Mouse (Mus musculus): ENCODE measurements at regions not wholly inside any gene's neighbourhood (a gene's known extent, or its start where the extent isn't known, plus 50 kb on each side); places are given as distances from the start of the nearest gene placed in this dataset.
"Not testable (repeated sequence)": the region's sequence is repeated elsewhere in the genome, so short reads cannot be mapped to it uniquely, and the experiment has no call there.

DNA sequence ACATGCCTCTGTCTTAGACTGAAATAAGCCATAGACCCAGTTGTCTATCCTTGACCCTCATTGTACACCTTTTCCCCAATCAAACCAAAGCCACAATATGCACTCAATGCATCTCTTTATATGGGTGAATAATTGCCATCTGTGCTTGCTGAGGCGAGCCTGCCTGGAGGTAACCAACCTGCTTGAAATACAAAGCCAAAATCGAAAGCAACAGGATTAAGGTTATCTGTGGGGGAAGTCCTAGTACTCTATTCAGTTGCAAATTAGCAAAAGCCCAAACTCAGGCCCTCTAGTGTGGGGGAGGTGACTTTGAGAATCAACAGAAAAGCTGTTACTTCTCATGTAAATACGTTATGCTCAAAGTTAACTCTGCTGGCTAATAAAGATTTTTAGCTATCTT lies 246.2 kb upstream of the Fundc1 start:
- 48% methylated on average over 3 of the region's 3 CpGs for WGBS
- ATAC-seq (ENCODE audit: low read depth): no peak

DNA sequence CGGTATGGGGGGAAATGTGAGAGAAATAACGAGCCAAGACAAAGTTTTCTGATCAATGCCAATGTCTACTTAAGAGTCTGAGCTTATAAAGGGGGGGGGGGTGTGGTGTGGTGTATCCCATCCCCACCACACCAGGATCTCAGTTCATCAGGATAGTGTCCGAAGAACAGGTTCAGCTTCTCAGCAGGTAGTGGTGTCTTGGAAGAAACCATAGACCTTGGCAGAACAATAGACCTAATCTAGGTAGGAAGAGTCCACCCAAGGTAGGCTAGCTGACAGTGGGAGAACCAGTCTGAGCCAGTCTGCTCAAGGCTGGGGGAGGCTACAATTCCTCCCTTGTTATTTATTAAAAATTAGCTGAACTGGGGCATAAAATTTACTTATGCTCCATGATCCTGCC lies 245.5 kb upstream of the Fundc1 start:
- H3K4me2 ChIP-seq: no peak overlapping the region
- H3K9me3 ChIP-seq: no peaks in the 10 kb centered on the region
- no peaks in the 10 kb centered on the region for H3K4me1 ChIP-seq (replicated peaks)
- ATAC-seq (ENCODE audit: low read depth): no peak
- no peaks in the 10 kb centered on the region for H3K36me3 ChIP-seq
- H3K4me3 ChIP-seq: no peak overlapping the region
- H3K9ac ChIP-seq: no peak overlapping the region
- H3K27ac ChIP-seq (replicated peaks): no peak overlapping the region
- WGBS: 78% methylated on average over 3 of the region's 3 CpGs
- no peaks in the 10 kb centered on the region for H3K27me3 ChIP-seq

More for the DNA sequence above, 246.2 kb upstream of the Fundc1 start:
- Histone ChIP-seq H3K4me2 (no peak overlapping the region), H3K4me1 (replicated peaks) (no peaks in the 10 kb centered on the region), H3K36me3 (no peaks in the 10 kb centered on the region), H3K9ac (no peak overlapping the region), H3K9me3 (no peaks in the 10 kb centered on the region), H3K4me3 (no peak overlapping the region), H3K27me3 (no peaks in the 10 kb centered on the region), H3K27ac (replicated peaks) (no peak overlapping the region)

DNA sequence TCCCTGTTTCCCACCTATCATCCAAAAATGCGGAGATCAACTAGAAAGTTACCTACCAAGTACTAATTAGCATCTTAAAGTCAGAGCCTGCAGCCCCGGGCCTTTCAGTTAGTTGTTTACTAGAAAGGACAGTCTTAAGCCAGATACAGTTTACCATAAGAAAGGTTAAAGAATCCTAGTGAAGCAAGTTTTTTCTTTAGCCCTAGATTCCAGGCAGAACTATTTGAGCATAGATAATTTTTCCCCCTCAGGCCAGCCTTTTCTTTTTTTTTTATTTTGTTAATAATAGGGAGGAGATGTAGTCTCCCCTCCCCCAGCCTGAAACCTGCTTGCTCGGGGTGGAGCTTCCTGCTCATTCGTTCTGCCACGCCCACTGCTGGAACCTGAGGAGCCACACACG lies 215.9 kb upstream of the Fundc1 start:
- not testable (repeated sequence) for ATAC-seq (ENCODE audit: low read depth); H3K4me2 ChIP-seq; H3K27ac ChIP-seq (replicated peaks); H3K9me3 ChIP-seq; H3K36me3 ChIP-seq; H3K4me1 ChIP-seq (replicated peaks); H3K4me3 ChIP-seq; H3K9ac ChIP-seq; H3K27me3 ChIP-seq
- WGBS: 92% methylated on average over 3 of the region's 6 CpGs

DNA sequence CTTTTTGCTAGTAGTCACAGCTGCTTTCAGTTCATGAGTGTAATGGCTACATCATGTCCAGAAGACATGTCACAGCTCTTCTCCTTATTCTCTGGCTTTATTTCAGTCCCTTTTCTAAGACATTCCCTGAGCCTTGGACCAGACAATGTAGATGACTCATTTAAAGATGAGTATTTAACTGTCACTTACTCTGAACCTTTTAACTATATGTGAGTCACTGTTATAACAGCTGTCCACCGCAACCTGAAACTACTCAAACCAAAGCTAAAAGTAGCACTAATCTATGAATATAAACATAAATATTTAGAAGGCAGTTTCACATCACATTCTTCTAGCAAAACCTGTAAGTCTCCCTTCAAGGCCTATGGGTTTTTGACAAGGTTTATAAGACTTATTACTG lies 203.8 kb upstream of the Fundc1 start:
- no peak overlapping the region for H3K4me3 ChIP-seq
- H3K9ac ChIP-seq: no peak overlapping the region
- no peaks in the 10 kb centered on the region for H3K4me1 ChIP-seq (replicated peaks)
- H3K27ac ChIP-seq (replicated peaks): no peak overlapping the region
- no peak overlapping the region for H3K4me2 ChIP-seq
- WGBS: 97% methylated on average over 1 of the region's 1 CpGs
- no peaks in the 10 kb centered on the region for H3K36me3 ChIP-seq
- H3K9me3 ChIP-seq: 0 out of 2 replicates have a peak, but pooled peaks cover 4% of the 10 kb centered on the region
- no peak for ATAC-seq (ENCODE audit: low read depth)
- no peaks in the 10 kb centered on the region for H3K27me3 ChIP-seq

DNA sequence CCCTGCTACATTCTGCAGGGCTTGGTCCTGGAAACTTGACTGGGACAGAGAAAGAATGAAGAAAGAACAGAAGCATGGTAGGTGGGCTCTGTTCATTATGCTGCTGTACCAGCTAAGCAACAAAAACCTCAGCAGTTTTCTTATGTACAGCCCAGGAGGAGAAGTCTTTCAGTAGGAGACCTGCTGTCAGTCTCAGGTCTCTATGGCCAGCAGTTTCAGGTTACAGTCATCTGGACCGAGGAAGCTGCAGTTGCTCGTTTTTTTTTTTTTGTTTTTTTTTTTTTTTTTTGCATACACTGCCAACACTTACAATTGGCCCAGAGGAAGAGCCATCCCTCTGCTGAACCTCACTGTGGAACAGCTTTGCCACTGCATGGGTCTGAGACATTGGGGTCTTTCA lies 180.7 kb upstream of the Fundc1 start:
- no peak for ATAC-seq (ENCODE audit: low read depth)
- Histone ChIP-seq H3K9me3 (no peaks in the 10 kb centered on the region), H3K4me2 (no peak overlapping the region), H3K4me1 (replicated peaks) (no peaks in the 10 kb centered on the region), H3K9ac (no peak overlapping the region), H3K36me3 (no peaks in the 10 kb centered on the region), H3K4me3 (no peak overlapping the region), H3K27me3 (no peaks in the 10 kb centered on the region), H3K27ac (replicated peaks) (no peak overlapping the region)
- WGBS: 39% methylated on average over 2 of the region's 2 CpGs

DNA sequence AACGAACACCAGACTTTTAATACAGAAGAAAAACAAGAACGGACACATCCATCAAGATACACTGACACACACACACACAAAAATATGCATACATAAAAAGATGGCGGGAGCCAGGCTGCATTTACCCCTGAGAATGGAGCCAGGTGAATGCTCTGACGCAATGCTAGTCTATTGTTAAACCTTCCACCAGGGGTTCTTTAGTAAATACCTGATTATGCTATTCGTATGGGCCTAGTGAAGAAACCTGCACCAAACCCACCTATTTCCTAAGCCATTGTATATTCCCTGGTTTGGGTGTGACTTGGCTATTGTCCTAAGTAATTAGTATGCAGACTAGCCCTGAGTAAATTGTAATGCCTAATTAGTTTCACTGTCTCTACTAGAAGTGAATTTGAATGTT lies 179.3 kb upstream of the Fundc1 start:
- WGBS: 71% methylated on average over 5 of the region's 5 CpGs
- no peak for ATAC-seq (ENCODE audit: low read depth)
- Histone ChIP-seq H3K4me1 (replicated peaks) (no peaks in the 10 kb centered on the region), H3K9me3 (no peaks in the 10 kb centered on the region), H3K36me3 (no peaks in the 10 kb centered on the region), H3K27ac (replicated peaks) (no peak overlapping the region), H3K9ac (no peak overlapping the region), H3K4me3 (no peak overlapping the region), H3K4me2 (no peak overlapping the region), H3K27me3 (no peaks in the 10 kb centered on the region)

DNA sequence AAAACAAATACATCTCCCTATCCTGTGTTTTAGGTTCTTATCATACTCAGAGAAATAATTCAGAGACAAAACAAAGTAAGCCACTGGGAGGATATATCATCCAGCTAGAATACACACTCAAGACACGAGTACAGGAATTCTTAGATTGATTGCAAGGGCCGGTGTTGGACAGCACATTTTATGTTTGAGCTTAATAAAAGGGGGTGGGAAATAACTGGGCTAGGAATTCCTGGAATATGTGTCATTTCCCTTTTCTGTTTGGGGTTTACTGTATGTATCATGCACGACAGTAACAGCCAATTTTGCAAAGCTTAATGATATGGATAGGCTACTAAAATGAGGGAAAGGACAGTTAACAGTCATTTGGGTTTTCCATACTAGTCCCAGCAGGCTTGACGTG lies 158.1 kb upstream of the Fundc1 start:
- no peak overlapping the region for H3K4me3 ChIP-seq
- no peaks in the 10 kb centered on the region for H3K27me3 ChIP-seq
- no peak overlapping the region for H3K9ac ChIP-seq
- no peak overlapping the region for H3K4me2 ChIP-seq
- H3K9me3 ChIP-seq: no peaks in the 10 kb centered on the region
- 69% methylated on average over 4 of the region's 4 CpGs for WGBS
- no peak for ATAC-seq (ENCODE audit: low read depth)
- no peak overlapping the region for H3K27ac ChIP-seq (replicated peaks)
- H3K36me3 ChIP-seq: no peaks in the 10 kb centered on the region
- H3K4me1 ChIP-seq (replicated peaks): 0 out of 2 replicates have a peak, but pooled peaks cover under 1% of the 10 kb centered on the region

DNA sequence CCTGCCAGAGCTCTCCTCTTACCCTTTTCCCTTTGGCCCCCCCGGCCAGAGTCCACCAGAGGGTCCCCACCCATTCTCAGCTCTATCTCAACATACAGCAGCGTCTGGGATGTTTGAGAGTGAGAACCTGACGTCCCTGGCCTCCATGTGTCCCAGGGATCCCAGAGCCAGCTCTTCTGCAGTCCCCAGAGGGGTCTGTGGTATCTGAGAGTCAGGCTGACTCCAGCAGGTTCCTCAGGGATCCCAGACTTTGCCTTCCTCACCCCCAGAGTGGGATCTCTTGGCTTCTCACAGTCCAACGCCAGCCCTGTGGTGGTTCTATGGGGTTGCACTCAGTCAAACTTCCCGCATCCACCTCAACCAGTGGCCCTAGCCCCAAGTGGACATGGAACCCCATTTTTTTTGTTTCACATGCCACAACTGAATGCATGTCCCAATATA lies 153.7 kb upstream of the Fundc1 start:
- H3K36me3 ChIP-seq: no peaks in the 10 kb centered on the region
- no peak overlapping the region for H3K27ac ChIP-seq (replicated peaks)
- 66% methylated on average over 5 of the region's 5 CpGs for WGBS
- no peaks in the 10 kb centered on the region for H3K9me3 ChIP-seq
- H3K4me1 ChIP-seq (replicated peaks): 0 out of 2 replicates have a peak, but pooled peaks cover 4% of the 10 kb centered on the region
- ATAC-seq (ENCODE audit: low read depth): no peak; the same call in 1 of the 2 replicates
- H3K27me3 ChIP-seq: no peaks in the 10 kb centered on the region
- H3K9ac ChIP-seq: no peak overlapping the region
- H3K4me2 ChIP-seq: no peak overlapping the region
- no peak overlapping the region for H3K4me3 ChIP-seq

DNA sequence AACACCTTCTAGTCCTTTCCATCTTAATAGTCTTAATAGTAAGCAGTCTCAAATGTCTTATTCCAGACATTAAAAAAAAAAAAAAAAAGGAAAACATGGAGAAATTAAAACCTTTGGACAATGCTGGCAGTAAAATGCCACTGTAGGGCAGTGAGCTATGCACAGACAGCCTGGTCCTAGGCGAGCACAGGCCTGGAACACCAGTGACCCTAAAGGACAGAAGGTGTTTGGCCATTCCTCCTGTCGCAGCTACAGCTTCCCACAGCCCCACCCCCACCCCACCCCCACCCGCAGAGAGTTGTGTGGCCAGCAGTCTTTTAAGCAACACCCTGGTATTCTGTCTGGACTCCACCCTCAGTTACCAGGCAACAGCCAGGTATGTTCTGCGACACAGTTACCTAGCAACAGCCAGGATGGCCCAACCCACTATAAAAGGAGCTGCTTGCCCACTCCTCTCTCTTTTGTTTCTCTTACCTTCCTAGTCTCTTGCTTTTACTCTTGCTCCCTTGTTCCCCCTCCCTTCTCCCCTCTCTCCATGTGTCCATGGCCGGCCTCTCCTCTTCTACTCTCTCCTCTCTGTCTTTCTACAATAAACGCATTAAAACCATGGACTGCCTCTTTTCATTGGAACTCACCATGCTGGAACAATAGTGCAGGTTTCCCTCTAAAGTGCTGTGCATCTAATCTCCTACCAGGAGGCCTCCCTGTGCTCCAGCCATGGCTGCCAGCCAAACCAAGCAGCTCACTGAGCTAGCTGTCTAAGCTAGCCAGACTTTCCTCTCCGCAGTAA lies 153.1 kb upstream of the Fundc1 start:
- no peaks in the 10 kb centered on the region for H3K27me3 ChIP-seq
- H3K4me3 ChIP-seq: no peak overlapping the region
- peak; percentile 74 for ATAC-seq (ENCODE audit: low read depth)
- 0 out of 2 replicates have a peak, but pooled peaks cover 4% of the 10 kb centered on the region for H3K4me1 ChIP-seq (replicated peaks)
- H3K27ac ChIP-seq (replicated peaks): no peak overlapping the region
- H3K9ac ChIP-seq: no peak overlapping the region
- 24% methylated on average over 7 of the region's 7 CpGs for WGBS
- H3K9me3 ChIP-seq: no peaks in the 10 kb centered on the region
- no peak overlapping the region for H3K4me2 ChIP-seq
- H3K36me3 ChIP-seq: no peaks in the 10 kb centered on the region

DNA sequence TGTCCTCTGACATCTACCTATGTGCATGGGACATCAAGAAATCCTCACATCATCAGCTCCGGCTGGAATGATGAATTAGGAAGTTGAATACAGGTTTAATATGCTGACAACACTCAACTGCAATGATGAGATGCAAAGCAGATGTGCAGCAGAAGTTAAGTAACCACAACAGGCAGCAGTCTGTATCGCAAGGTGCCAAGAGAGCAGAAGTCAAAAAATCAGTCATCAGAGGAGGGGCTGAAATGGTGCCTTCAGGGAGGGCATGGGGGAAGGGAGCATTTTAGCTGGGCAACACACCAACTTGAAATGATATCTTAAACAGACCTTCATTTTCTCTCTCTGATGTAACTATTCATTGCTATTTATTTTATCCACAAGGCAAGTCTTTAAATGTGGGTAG lies 152.3 kb upstream of the Fundc1 start:
- H3K4me3 ChIP-seq: no peak overlapping the region
- H3K27me3 ChIP-seq: no peaks in the 10 kb centered on the region
- H3K9ac ChIP-seq: no peak overlapping the region
- no peaks in the 10 kb centered on the region for H3K36me3 ChIP-seq
- no peak overlapping the region for H3K4me2 ChIP-seq
- H3K27ac ChIP-seq (replicated peaks): no peak overlapping the region
- no peaks in the 10 kb centered on the region for H3K9me3 ChIP-seq
- WGBS: 83% methylated on average over 2 of the region's 2 CpGs
- 0 out of 2 replicates have a peak, but pooled peaks cover 4% of the 10 kb centered on the region for H3K4me1 ChIP-seq (replicated peaks)
- no peak for ATAC-seq (ENCODE audit: low read depth)

DNA sequence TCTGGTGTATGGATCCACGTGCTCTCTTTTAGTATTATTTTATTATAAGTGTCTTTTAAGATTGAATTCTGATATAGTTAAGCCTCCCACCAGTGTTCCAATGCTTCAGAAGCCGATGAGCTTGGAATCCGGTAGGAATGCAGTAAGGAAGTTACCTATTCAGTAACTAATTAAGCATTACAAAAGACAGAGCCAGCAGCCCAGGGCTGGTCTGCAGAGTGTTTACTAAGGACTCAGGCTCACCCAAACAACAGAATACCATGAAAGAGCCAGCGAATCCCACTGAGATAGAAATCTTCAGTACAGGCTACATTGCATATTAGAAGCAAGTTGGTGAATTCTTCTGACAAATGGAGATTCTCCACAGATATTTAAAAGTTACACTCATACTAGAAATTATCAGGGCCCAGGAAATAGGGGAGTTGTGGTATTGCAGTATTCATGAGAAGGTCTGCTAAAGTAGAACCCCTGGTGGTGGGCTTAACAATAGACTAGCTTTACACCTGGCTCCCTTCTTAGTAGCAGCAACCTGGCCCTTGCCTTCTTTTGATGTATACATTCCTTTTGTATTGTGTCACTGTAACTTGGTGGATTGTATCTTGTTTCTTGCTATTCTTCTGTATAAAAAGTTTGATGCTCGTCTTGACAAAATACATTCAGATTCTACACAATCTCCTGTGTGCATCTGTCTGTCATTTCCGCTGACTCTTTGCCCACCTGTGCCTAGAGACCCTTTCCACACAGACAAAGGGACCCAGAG lies 149.9 kb upstream of the Fundc1 start:
- H3K27ac ChIP-seq (replicated peaks); H3K27me3 ChIP-seq; H3K4me2 ChIP-seq; H3K9me3 ChIP-seq; H3K4me1 ChIP-seq (replicated peaks); H3K9ac ChIP-seq; H3K4me3 ChIP-seq; ATAC-seq (ENCODE audit: low read depth); H3K36me3 ChIP-seq: not testable (repeated sequence)
- 77% methylated on average over 6 of the region's 6 CpGs for WGBS

DNA sequence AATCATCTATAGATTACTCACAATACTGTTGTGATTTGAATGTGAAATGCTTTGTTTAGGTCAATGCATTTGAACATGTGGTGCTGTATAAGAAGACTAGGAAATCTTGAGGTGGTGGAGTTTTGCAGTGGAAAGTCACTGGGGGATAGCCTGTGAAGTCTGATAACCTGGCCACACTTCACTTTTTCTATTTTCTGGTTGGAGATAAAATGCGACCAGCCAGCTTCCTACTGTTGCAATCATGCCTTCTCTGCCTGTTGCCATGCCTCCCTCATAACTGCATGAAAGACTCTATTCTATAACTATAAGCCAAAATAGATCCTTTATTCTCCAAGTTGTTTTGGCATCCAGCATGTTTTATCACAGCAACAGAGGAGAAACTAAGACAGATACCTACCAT lies 142.4 kb upstream of the Fundc1 start:
- no peak overlapping the region for H3K27ac ChIP-seq (replicated peaks)
- H3K4me2 ChIP-seq: no peak overlapping the region
- H3K4me3 ChIP-seq: no peak overlapping the region
- H3K27me3 ChIP-seq: no peaks in the 10 kb centered on the region
- WGBS: 86% methylated on average over 1 of the region's 1 CpGs
- H3K36me3 ChIP-seq: no peaks in the 10 kb centered on the region
- no peaks in the 10 kb centered on the region for H3K4me1 ChIP-seq (replicated peaks)
- no peak overlapping the region for H3K9ac ChIP-seq
- H3K9me3 ChIP-seq: no peaks in the 10 kb centered on the region
- ATAC-seq (ENCODE audit: low read depth): no peak
